Mouse (Mus musculus) kidney, postnatal 14 days (tissue): Measurements from ENCODE around the gene Gstp1.
A peak's percentile ranks its signal among the peaks of the same experiment; 100 is the strongest.
"Not testable (repeated sequence)": the region's sequence is repeated elsewhere in the genome, so short reads cannot be mapped to it uniquely, and the experiment has no call there.

Experiments used
- DNase-seq: peaks from one replicate; pipeline ENCODE4 v3.0.0; 2022; ENCODE audit warnings: mixed read lengths

Gstp1 gene

DNA sequence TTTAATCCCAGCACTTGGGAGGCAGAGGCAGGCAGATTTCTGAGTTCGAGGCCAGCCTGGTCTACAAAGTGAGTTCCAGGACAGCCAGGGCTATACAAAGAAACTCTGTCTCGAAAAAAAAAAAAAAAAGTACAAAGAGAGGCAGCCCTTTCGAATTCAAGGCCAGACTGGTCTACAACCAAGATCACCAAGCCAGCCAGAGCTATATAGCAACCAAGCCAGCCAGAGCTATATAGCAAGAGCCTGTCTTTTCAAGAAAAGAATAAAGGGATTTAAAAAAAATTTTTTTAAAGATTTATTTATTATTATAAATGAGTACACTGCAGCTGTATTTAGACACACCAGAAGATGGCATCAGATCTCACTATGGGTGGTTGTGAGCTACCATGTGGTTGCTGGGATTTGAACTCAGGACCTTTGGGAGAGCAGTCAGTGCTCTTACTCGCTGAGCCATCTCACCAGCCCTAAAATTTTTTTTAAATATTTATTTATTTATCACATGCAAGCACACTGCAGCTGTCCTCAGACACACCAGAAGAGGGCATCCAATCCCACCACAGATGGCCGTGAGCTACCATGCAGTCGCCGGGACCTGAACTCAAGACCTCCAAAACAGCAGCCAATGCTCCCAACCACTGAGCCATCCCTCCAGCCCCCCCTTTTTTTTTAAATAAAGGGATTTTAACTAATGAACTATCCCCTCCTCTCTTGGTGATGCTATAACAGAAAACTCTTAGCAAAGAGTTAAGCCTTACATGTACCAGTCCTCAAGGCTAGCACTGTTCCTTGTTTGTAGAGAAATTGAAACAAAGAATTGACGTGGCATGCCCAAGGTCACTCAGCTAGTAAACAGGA is 22.5 kb upstream of the Gstp1 start:
- not testable (repeated sequence) for DNase-seq

DNA sequence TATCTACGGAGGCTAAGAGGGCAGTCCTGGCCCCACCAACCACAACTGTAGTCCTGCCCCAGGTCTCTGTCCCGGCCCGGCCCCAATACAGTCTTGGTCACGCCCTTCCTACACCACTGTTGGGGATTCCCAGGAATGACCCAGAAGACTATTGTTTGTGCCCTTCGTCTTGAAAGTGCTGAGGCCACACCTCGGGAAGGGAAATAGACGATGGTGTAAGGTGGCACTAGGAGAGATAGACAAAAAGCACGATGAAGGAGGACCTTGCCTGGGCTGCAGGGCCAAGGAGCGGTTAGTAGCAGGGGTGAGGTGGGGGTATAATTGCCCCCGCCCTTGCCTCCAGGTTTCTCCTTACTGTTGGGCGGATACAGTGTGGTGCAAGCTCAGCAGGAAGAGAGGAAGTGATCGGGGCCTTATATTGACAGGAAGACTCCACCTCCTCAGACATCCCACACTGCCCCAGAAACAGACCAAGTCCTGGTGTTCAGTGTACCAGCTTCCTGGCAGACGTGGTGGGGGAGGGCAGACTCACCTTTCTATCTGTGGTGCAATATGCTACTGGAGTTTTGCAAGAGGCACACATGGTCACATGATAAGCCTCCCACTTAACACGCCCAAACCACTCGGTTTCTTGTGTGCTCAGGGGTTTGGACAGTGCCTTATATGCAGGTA is 21.4 kb upstream of the Gstp1 start, which contains the start of gene Gstp3:
Gene Gstp3, minus strand, starts transcription at position 501 of the 672 bp plus-strand sequence.
- no peak for DNase-seq

DNA sequence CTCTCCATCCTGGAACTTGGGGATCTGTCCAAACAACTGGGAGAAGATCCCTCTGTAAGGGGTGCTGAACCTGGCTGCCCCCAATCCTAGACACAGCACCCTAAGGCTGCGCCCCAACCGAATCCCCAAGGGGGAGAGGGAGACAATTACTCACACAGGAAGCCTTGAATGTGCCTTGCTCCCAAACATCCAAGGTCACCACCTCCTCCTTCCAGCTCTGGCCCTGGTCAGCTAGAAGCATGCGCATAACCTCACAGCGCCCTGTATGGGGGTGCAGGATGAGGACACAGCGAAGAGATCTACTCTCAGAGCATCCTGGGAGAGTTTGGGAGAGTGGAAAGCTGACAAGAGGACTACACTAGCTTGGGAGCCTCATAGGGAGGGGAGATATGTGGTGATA is 20.8 kb upstream of the Gstp1 start:
- DNase-seq, result no peak

DNA sequence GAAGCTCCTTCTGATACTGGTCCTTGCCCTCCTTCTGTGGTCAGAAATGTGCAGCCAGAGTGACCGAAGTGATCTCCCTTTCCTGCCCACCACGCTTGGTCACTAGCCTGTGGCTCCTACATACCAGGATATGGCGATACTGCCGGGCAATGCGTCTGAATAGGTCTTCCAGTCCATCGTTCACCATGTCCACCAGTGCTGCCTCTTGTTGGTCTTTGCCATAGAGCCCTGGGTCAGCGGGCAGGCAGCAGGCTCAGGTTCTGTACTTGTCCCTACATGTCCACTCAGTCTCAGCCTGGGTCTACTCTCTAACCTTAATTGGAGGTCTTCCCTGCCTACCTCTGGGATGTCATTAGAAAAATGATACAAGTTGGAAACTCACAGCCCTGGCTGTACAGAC is 20.2 kb upstream of the Gstp1 start:
- no peak for DNase-seq

DNA sequence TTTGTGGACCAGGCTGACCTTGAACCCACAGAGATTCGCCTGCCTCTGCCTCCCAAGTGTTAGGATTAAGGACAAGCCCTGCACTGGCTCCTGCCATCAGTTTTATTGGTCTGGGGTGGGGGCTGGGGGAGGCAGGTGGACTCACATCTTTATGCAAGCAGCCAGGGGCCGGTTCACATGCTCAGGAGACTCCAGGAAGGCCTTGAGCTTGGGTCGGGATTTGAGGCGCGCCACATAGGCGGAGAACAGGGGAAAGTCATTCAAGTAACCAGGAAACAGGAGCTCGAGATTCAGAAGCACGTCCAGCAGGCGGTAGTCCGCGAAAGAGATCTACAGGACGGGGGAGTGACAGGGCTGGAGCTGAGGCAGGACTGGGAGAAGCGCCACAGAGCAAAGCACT is 19.6 kb upstream of the Gstp1 start:
- no peak for DNase-seq

DNA sequence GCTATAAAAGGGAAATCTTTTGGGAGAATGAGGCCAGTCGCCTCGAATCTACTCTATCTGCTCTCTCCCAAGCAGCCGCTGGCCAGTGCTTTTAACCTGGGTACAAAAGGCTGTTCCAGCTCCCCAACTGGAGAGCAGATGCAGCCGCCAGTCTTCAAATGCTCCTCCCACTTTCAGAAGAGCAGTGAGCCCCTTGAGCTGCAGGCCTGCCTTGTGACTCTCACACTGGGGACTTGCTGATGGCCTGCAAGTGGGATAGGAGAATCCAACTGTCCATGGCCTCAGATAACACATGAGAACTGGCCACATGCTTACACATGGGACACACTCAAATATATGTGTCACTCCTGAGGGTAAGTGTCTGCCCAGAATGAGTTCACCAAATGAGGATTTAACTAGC is 18.9 kb upstream of the Gstp1 start:
- DNase-seq, result no peak

DNA sequence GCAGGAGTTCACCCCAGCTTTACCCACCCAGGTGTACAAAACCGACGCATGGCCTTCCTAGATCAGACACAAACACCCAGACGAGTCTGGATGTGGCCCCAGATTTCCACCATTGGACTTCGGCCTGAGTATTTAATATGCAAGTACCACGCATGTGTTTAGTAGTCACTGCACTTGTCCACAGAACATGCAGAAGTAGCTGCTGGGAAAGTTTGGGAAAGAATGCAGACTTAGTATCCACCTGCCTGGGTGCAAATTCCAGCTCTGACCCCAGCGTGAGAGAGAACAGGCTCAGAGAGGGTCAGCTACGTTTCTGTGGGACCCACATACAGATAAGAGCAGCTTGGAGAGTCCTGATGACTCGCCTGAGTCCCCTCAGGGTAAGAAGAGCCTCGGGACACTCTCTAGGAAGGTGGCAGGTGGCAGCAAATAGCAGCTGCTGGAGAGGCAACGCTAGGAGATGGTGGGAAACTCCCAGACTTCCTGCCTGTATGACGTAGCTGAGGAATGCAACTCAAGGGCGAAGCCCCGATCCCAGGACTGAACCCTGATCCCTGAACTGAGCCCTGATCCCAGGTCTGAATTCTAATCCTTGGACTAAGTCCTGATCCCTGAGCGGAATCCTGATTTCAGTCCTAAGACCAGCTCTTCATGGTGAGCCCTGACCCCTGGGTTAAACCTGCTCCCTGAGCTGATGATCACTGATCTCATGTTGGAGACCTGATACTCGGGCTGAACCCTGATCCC is 18.3 kb upstream of the Gstp1 start:
- no peak for DNase-seq

DNA sequence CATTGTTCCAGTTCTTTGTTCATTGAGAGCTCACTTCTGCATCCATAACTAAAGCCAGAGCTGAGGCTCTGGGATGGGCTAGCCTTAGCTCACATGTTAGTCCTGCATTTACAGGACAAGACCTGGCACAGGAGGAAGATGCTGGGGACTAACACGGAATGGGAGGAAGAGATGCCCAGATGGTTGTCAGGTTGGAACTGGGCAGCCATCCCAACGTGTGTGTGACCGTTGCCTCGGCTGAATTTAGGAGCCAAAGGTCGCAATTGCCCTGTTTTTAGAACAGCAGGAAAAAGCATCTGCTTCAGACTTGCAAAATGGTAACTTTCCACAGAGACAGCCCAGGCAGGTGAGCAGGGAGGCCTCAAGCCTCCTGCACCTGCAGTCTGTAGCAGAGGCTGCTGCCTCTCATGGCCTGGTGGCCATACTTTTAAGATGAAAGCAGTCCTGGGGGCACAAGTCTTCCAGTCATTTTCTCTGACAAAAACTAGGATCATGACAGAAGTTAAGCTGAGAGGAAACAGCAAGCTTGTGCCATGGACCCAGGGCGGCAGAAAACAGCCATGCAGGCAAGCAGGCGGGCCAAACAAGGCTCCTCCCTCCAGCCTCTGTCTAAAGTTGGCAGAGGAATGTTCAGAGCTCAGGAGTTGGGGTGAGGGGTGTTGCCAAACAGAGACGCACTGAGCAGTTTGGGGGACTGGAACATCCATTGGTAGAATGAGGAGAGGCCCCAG is 17.6 kb upstream of the Gstp1 start:
- peak; percentile 67 for DNase-seq

DNA sequence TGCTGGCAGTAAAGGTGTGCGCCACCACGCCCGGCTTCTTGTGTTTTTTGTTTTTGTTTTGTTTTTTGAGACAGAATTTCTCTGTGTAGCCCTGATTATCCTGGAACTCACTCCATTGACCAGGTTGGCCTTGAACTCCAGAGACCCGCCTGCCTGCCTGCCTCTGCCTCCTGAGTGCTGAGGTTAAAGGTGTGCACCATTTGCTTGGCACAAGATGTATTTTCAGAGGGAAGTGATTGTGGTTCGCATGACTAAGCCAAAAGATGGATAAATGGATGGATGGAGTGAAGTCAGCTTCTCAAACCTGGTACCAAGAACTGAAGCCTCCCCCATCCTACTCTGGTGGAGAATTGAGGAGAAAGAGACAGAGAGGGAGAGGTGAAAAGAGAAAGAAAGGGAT is 16.8 kb upstream of the Gstp1 start:
- DNase-seq, result no peak

DNA sequence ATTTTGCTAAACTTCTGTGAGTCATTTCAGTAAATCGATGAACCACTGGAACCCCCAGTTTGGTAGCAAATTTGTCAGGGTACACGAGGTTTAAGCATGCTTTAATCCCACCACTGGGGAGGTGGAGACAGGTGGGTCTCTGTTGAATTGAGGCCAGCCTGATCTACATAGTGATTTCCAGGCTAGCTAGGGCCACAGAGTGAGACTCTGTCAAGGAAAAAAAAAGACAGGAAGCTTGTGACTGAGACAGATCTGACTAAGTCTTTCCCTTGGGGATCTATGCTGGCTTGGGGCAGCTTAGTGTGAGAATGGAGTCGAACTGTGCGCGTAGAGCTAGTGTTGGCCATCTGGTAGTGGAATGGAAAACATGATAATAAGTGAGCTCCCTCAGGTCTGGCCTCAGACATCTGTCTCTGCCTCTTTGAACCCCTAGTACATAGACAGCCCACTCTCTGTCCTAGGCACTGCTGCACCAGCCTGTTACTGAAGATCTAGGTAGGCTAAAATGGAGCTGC is 14.8 kb upstream of the Gstp1 start:
- DNase-seq, result no peak

DNA sequence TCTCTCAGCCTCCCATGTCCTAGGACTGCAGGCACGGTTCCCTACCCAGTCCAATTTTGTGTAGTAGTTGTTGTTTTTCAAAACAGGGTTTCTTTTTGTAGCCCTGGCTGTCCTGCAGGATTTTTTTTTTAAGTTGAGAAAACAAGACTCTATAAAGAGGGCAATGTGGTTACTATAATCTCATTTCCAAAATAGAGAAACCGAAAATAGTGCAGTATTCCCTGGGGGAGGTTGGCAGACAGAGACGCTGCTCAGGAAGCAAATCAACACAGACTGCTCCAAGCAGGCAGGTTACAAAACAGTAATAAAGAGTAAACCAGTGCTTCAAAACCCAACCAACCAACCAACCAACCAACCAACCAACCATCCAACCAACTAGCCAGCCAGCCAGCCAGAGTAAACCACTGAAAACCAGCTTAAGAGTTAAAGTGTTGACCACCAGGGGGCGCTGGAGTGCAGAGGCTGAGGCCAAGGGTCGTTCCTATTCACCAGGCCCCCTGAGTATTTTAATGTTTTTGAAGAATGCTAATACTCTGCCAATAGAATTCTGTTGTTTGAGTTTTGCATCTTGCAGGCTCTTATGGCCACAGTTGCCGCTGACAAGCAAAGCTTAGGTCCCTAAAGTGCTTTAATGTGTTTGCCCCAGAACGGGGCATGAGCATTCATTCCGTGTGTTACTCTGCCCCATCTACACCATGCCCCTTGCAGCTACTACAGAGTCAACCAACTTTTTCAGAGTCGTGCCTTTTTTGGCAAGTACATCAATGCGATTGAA is 14.1 kb upstream of the Gstp1 start:
- DNase-seq, result peak; percentile 77

DNA sequence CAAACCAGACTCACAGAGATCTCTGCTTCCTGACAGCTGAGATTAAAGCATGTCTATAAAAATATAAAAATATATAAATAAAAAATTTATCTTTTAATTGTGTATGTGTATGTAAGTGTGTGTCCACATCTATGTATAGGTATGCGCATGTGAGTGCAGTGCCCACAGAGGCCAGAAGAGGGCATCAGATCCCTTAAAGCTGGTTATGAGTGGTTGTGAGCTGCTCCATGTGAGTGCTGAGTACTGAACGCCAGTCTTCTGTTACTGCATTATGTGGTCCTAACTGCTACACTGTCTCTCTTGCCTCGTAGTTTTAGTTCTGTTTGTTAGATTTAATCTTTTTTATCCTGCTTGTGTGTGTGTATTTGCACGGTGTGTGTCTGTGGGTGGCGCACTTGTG is 13.2 kb upstream of the Gstp1 start:
- DNase-seq, result no peak

DNA sequence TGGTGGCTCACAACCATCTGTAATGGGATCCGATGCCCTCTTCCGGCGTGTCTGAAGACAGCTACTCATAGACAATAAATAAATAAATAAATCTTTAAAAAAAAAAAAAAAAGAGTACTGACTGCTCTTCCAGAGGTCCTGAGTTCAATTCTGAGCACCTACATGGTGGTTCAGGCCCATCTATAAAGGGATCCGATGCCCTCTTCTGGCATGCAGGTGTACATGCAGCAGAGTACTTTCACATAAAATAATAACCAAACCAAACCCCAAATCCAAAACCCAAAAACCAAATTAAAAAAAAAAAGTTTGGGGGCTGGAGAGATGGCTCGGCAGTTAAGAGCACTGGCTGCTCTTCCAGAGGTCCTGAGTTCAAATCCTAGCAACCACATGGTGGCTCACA is 11.3 kb upstream of the Gstp1 start:
- not testable (repeated sequence) for DNase-seq

DNA sequence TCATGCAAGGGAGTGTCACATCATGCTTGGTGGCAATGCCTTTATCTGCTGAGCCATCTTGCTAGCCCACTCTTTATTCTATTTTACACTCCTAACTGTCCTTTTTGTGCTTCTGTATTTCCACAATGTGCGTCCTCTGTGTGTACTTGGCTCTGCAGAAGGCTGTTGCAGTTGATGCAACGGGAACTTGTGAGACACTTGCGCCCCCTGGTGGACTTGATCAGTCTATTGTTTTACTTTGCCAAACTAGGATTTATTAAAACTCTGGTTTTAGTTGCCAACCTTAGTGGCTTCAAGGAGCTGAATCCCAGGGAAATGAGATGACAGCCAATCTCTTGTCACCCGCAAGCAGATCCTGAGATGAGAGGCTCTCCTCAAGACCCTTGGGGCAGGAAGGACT is 10.1 kb upstream of the Gstp1 start:
- peak; percentile 85 for DNase-seq

DNA sequence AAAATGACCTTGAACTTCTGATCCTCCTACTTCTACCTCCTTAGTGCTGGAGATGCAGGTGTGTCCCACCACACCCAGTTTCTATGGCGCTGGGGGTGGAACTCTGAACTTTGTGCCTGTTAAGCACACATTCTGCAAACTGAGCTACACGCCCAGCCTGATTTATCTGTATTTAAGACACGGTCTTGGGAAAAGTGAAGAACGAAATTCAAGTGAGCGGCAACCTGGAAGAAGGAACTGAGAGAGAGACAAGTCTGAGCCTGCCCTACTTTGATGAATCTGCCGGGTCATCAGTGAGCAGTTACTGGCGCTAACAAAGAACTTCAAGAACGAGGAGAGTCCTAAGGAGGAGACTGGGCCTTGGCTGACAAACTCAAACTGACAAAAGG is 9.1 kb upstream of the Gstp1 start:
- no peak for DNase-seq

DNA sequence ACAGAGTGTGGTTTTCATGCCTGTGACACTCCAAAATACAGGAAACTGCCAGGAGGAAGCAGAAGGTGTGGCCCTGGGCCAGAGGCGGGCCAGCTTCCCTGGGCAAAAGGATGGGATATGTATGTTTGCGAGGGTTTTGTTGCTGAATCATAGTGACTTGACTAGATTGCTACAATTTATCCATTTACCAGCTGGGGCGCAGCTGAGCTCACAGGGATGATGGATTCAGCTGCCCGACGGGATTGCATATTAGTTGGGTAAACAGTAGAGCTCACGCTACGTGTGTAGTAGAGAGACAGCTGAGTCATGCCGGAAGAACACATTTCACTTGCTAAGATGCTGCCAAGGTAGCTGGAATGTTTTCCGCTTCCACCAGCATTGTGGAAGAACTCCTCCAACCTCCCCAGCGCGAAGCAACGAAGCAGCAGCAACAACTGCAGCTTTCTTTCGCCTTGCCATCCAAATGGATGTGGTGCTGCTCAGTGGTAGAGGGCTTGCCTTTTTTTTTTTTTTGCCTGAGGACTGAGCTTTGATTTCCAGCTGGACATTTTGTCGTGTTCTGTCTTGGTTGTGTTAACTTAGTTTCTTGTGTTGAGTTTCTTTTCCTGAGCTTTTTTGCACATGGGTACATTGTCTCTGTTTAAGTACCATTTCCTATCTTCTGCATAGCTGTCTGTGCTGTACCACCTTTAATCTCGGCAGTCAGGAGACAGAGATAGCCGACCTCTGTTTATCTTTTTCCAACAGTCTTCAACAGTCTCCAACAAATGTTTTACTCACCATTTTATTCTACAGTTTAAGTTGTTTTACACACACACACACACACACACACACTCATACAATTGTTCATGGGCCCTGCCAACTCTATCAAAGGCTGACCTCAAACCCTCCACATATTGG is 8.4 kb upstream of the Gstp1 start, which contains the start of gene Gstp2:
Gene Gstp2, minus strand, starts transcription at position 58 of the 900 bp plus-strand sequence.
- peak; percentile 88 for DNase-seq

DNA sequence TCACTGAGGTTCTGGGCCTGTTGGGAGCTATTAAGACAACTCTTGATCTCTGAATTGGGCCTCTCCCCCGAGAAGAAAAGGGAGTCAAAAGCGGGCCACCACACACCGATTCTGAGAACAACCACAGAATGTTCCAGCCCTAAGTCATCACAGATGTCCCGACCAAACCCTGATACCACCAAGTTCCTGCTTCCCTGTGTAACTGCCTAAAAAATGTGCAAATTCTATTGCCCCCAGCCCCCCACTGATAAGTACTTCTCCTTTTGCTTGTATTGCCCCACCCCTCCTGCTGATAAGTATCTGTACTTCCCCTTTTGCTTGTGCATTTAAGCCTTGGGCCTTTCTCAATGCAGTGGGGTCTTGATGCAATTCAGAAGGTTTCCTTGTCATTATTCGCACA is 6.3 kb upstream of the Gstp1 start:
- DNase-seq, result not testable (repeated sequence)

DNA sequence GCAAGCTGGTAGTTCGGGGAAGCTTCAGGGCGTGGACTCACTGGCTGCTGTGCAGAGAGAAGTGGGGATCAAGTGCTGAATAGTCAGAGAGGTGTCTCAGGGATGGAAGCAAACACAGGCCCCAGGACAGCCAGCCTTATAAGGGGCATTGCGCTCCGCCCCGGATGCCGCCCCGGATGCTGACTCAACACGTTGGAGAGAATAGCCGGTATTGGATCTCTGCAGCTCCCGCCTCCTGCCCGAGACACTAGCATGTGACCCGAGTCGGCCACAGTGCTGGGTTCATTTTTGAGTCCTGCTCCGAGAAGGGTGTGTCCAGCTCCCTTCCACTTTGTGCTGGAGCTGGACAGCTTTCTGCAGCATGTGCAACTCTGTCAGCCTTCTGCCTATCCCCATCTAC is 4.3 kb upstream of the Gstp1 start:
- peak; percentile 28 for DNase-seq

DNA sequence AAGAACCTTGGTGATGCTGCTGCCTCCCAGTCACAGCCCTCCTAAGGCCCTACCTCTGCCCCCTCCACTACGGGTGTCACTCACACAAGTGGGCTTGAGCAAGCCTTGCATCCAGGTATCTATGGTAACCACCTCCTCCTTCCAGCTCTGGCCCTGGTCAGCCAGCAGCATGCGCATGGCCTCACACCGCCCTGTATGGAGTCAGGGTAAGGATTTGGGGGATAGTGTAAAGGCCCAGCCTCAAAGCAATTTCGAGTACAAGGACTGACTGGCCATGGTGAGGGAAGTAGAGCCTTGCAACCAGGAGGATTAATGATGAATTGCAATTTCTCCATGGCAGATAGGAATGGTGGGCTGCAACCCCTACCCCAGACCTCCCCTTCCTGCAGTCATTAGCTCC is 3.7 kb upstream of the Gstp1 start:
- DNase-seq, result not testable (repeated sequence)

DNA sequence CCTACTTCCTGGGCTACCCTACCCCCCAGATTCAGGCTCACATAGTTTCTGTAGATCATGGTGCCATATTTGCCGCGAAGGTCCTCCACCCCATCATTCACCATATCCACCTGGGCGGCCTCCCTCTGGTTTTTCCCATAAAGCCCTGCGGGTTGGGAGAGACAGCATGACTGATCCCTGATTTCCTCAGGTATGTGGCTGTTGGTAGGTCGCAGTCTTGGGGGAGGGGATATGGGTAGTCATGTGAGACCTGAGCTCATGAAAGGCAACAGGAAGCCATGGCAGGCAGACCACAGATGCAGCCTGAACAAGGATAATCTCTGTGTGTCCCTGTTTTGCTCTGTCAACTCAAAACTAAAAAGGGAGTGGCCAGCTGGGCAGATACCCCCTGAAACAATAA is 3.2 kb upstream of the Gstp1 start:
- DNase-seq, result not testable (repeated sequence)
